Mouse (Mus musculus) lung, postnatal 4 days (tissue): ENCODE measurements around the gene Foxo3.

Source experiments
- DNase-seq, 2 experiments: peaks; one replicate each; pipeline ENCODE4 v3.0.0; 2021

Foxo3 gene

GRCm38 (mm10) chr10:42221996-42222395 is 54.6 kb downstream of the Foxo3 start:
- DNase-seq: no peak

GRCm38 (mm10) chr10:42221136-42221891 is 55.2 kb downstream of the Foxo3 start:
- DNase-seq: no peak

DNA sequence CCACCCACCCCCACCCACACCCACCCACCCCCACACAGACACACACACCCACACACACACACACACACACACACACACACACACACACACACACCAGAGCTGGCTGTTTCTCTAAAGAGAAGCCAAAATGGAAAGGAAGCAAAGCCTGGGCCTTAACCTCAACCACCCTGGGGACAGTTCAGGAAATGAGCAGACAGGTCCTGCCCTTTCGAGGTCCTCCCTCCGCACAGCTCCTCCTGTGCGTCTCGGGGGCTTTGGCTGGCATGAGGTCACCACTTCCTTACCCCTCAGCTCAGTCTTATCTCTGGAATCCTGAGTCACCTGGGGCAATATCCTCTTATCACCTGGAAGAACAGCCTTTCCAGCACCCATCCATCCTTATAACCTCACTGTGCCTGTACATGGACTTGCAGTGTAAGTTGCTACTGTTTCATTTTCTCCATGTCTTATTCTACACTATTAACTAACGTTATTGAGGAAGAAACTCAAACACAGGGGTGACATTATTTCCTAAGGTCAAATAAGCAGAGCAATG is 56.1 kb downstream of the Foxo3 start:
- no peak for DNase-seq

- DNase-seq: peak in 1 of 2 experiments; percentile 40
These were observed 65.1 kb downstream of the Foxo3 start for GRCm38 (mm10) chr10:42211407-42211806.

- DNase-seq: no peak
These were observed 65.9 kb downstream of the Foxo3 start for GRCm38 (mm10) chr10:42210641-42211040.

GRCm38 (mm10) chr10:42209809-42210208 is 66.7 kb downstream of the Foxo3 start:
- DNase-seq: no peak

DNA sequence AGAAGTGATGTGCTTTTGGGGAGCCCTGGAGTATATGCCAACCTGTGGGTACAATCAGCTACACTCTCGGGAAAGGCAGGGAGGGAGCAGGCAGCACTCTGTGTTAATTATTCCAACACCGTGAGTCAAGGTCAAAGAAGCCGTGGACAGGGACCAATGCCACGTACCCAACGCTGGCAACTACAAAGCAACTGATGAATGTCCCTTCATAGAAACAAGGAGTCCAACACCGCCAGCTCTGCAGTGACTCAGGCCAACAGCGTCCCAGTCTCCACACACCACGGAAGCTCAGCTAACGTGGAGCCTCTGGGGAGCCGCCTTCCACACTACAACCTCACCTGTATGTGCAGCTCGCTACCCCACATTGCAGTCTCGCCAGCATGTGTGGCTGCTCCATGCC is 68.9 kb downstream of the Foxo3 start:
- DNase-seq: no peak

- DNase-seq: peak; percentile 30 to 70
These were observed 71.7 kb downstream of the Foxo3 start for GRCm38 (mm10) chr10:42204768-42205412.

GRCm38 (mm10) chr10:42203321-42204155 is 73.0 kb downstream of the Foxo3 start:
- no peak for DNase-seq

DNA sequence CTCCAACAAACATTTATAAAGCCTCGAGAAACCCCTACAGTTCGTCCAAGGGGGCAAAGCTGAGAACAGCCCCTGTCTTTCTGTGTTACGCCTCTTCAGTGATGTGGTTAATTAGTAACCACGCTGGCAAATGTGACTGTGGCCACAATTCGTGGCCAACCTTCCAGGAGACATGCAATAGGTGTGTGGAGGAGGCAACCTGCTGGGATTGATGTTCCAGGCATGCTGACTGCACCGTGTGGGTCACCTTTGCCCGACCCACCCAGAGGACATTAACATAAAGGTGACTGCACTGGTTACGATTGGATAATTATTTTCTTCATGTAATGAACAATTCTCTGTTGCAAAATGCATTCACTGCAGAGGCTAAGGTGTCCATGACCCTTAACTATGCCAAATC is 74.0 kb downstream of the Foxo3 start:
- no peak for DNase-seq

GRCm38 (mm10) chr10:42199472-42199871 is 77.1 kb downstream of the Foxo3 start:
- DNase-seq: no peak

- no peak for DNase-seq
These were observed 77.9 kb downstream of the Foxo3 start for GRCm38 (mm10) chr10:42198682-42199081.

- DNase-seq: no peak
These were observed 81.8 kb downstream of the Foxo3 start for GRCm38 (mm10) chr10:42194784-42195183.

GRCm38 (mm10) chr10:42193981-42194380 is 82.6 kb downstream of the Foxo3 start:
- no peak for DNase-seq

GRCm38 (mm10) chr10:42192951-42193350 is 83.6 kb downstream of the Foxo3 start:
- no peak for DNase-seq

DNA sequence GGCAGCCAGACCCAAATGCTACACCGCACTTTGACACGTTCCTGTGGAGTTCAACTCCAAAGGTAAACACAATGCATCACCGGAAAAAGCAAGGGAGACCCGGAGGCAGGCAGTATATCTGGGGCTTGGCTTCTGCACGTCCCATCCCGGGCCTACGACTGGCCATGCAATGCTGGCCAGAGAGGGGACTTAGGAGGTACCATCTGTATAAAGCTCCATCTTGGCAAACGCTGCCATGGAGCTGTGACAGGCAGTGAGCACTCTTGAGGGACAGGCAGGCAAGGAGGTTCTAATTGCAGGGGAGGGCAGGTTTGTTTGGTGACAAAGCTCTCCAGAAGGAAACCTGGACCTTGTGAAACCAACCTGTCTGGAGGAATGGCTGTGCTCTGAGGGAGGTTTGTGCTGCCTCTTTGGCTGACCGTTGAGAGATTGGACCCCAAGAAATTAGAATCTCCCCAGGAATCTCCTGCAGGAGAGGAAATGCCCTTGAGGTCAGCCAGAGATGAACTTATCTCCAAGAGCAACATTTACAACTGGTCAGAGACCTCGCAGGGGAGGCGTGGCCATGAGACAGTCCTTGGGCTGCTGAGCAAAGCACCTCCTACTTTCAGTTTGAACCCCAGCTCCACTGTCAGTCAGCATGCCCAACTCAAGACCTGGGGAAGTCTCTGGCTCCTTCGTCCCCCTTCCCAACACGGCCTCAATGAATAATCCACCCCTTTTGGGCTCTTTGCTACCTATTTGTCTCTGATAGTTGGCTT is 86.7 kb downstream of the Foxo3 start:
- DNase-seq: no peak

GRCm38 (mm10) chr10:42189037-42189436 is 87.5 kb downstream of the Foxo3 start:
- DNase-seq: no peak

GRCm38 (mm10) chr10:42188091-42188490 is 88.5 kb downstream of the Foxo3 start:
- no peak for DNase-seq

DNA sequence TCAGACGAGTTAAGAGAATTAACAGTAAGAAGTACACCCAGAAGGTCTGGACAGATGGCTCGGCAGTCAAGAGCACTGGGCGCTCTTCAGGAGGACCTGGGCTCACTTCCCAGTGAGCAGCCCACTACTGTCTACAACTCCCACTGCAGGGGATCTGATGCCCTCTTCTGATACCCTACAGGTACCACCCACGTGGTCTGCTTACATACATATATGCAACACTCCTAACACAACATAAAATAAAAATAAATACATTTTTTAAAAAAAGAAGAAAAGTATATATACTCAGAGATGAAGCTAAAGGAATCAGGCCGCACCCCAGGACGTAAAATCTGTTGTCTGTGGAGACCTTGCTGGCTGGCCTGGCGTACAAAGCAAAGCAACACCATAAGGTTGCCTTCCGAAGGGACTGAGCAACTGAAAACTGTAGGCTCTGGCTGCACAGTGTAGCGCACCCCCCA is 89.6 kb downstream of the Foxo3 start:
- no peak for DNase-seq

DNA sequence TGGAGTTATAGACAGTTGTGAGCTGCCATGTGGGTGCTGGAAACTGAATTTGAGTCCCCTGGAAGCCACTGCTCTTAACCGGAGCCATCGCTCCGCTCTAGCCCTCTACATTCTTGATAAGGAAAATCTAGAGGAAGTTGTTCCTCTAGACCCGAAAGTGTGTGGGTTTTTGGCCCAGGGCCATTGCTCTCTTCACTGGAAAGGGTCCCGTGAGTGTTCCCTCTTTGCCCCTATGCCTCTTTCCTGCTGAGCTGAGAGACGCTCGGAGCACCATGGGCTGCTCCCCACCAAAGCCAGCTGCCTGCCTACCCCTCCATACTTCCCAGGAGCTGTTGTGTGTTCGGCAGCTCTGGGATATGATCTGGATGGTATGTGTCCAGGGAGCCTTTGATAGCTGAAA is 96.2 kb downstream of the Foxo3 start:
- no peak for DNase-seq

DNA sequence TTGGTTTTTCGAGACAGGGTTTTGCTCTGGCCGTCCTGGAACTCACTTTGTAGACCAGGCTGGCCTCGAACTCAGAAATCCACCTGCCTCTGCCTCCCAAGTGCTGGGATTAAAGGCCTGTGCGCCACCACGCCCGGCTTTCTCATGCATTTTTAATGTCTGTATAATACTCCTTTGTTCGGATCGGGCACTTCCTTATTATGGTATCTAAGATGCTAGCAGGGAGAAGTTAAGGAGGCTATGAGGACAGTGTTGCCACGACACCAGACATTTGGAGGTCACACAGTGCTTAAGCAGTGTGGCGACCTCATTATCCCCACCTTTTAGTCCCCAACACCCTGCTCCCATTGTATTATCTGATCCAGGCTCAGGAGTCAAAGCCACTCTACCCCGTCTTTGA is 97.8 kb downstream of the Foxo3 start:
- DNase-seq: no peak
